8 mouse cellular contexts compared by ENCODE assay signal in genomic region chr1:36088367-36088766, GRCm38 (mm10). TPM values are rescaled to one million over a fixed set of nuclear protein-coding genes. Genes with fewer than 3 reads are reported as not detected.
DNase-seq lines count a peak whose midpoint lies in the region; ATAC-seq lines count a peak whose summit lies in the region.

No protein-coding gene starts in this region.

- intact Hi-C loops in left cerebral cortex, postnatal 4 days (cut with DNase I): no loop called here

- DNase-seq in heart, adult 8-10 months (ENCODE audit: low spot score): no peak
- peak; percentile 55 for DNase-seq in brain, adult 2 months (ENCODE audit: low read depth, low spot score)
- DNase-seq in intestine, embryonic 14.5 days (ENCODE audit: low spot score): no peak
- no peak for DNase-seq in left cerebral cortex, postnatal 4 days
- no peak for DNase-seq in layer of hippocampus, adult 9-11 months

- H3K27me3 ChIP-seq in heart, embryonic 14.5 days (ENCODE audit: control insufficient read depth, insufficient read depth, low read length): no peaks in the 10 kb centered on the region
- no peaks in the 10 kb centered on the region for H3K27me3 ChIP-seq in intestine, embryonic 14.5 days (replicated peaks; ENCODE audit: control insufficient read depth, insufficient read depth, low read length)
- H3K27me3 ChIP-seq in midbrain, embryonic 13.5 days: no peaks in the 10 kb centered on the region

- ATAC-seq in heart, embryonic 14.5 days (ENCODE audit: insufficient number of reproducible peaks, insufficient read depth, low FRiP score, low read depth): peak; percentile 37
- ATAC-seq in intestine, embryonic 14.5 days (replicated peaks; ENCODE audit: low FRiP score, low TSS enrichment, low read depth): peak; percentile 61
- ATAC-seq in midbrain, embryonic 13.5 days: peak; percentile 44
- no peak for ATAC-seq in megakaryocyte progenitor cell, adult 5-6 weeks (replicated peaks; ENCODE audit: poor library complexity)

- no peak overlapping the region for H3K4me3 ChIP-seq in heart, embryonic 14.5 days (ENCODE audit: control insufficient read depth in 1 of 2, insufficient read depth in 1 of 2, low read depth in 1 of 2, low read length in 2 of 2)
- no peak overlapping the region for H3K4me3 ChIP-seq in intestine, embryonic 14.5 days (ENCODE audit: low read depth, low read length)
- H3K4me3 ChIP-seq in midbrain, embryonic 13.5 days (replicated peaks): no peak overlapping the region

- H3K9me3 ChIP-seq in heart, embryonic 14.5 days (ENCODE audit: control insufficient read depth, low read length): no peaks in the 10 kb centered on the region
- no peaks in the 10 kb centered on the region for H3K9me3 ChIP-seq in intestine, embryonic 14.5 days (ENCODE audit: control insufficient read depth, low read length)
- 0 out of 2 replicates have a peak, but pooled peaks cover 4% of the 10 kb centered on the region for H3K9me3 ChIP-seq in midbrain, embryonic 13.5 days

- peaks cover 28% of the 10 kb centered on the region for H3K36me3 ChIP-seq in heart, embryonic 14.5 days (ENCODE audit: control insufficient read depth, insufficient read depth, low read length)
- H3K36me3 ChIP-seq in intestine, embryonic 14.5 days (ENCODE audit: control insufficient read depth, insufficient read depth, low read length): peaks cover 19% of the 10 kb centered on the region
- H3K36me3 ChIP-seq in midbrain, embryonic 13.5 days: peaks cover 32% of the 10 kb centered on the region

- H3K9ac ChIP-seq in heart, embryonic 14.5 days (ENCODE audit: low read length): peak overlapping the region; percentile 54; the same call in 1 of the 2 replicates
- H3K9ac ChIP-seq in intestine, embryonic 14.5 days (ENCODE audit: low read length): no peak overlapping the region
- H3K9ac ChIP-seq in midbrain, embryonic 13.5 days (replicated peaks): peak overlapping the region; percentile 51; the same call in 1 of the 2 replicates

- no peak overlapping the region for H3K4me2 ChIP-seq in heart, embryonic 14.5 days (ENCODE audit: low read length)
- H3K4me2 ChIP-seq in intestine, embryonic 14.5 days (ENCODE audit: low read length): no peak overlapping the region
- peak overlapping the region; percentile 28 for H3K4me2 ChIP-seq in midbrain, embryonic 13.5 days (replicated peaks)

- H3K27ac ChIP-seq in heart, embryonic 14.5 days (replicated peaks in 1 of 2; ENCODE audit: control insufficient read depth in 1 of 2, insufficient read depth in 1 of 2, low read depth in 2 of 2, low read length in 2 of 2): peak overlapping the region in 1 of 2 experiments; percentile 44; a peak in 3 of 4 replicates
- H3K27ac ChIP-seq in intestine, embryonic 14.5 days (ENCODE audit: low read depth): peak overlapping the region; percentile 51; the same call in 1 of the 2 replicates
- peak overlapping the region; percentile 53 for H3K27ac ChIP-seq in midbrain, embryonic 13.5 days

- 62% methylated on average over 4 of the region's 4 CpGs for WGBS in heart, embryonic 14.5 days
- WGBS in intestine, embryonic 14.5 days: 41% methylated on average over 4 of the region's 4 CpGs
- 61% methylated on average over 4 of the region's 4 CpGs for WGBS in midbrain, embryonic 13.5 days

- peaks cover 35 to 43% of the 10 kb centered on the region in 2 experiments for H3K4me1 ChIP-seq in heart, embryonic 14.5 days (ENCODE audit: control insufficient read depth in 2 of 2, insufficient read depth in 2 of 2, low read length in 2 of 2)
- peaks cover 24% of the 10 kb centered on the region for H3K4me1 ChIP-seq in intestine, embryonic 14.5 days (replicated peaks; ENCODE audit: control insufficient read depth, insufficient read depth, low read length)
- H3K4me1 ChIP-seq in midbrain, embryonic 13.5 days (replicated peaks): peaks cover 46% of the 10 kb centered on the region

RNA-seq across cellular contexts. Expression of gene Hs6st1, which starts 20.2 kb away (rescaled TPM):
- polyA plus RNA-seq in heart, embryonic 14.5 days (2014; fragmentation: Nextera tagmentation; extraction: Ambion mirVana): 11.0 and 15.5 TPM in 2 replicates
- 10 to 100 TPM; 20.3 to 24.4 (median 21.2) TPM for total RNA-seq in heart, adult 8-10 months (2022)
- 8.3 and 8.5 TPM in 2 replicates for polyA plus RNA-seq in intestine, embryonic 14.5 days (2014; fragmentation: Nextera tagmentation; extraction: Ambion mirVana)
- 10.4 and 11.0 TPM in 2 replicates for polyA plus RNA-seq in midbrain, embryonic 13.5 days (2015; fragmentation: Nextera tagmentation; extraction: Ambion mirVana)
- 10 to 100 TPM; 88.1 to 90.1 TPM for total RNA-seq in left cerebral cortex, postnatal 4 days (2021)
- 12.6 and 17.7 TPM in 2 replicates for total RNA-seq in megakaryocyte progenitor cell, adult 5-6 weeks (2015)
- 7.3 and 10.0 TPM in 2 replicates for total RNA-seq in megakaryocyte progenitor cell, adult 5-6 weeks (2017)
